Mouse (Mus musculus): Measurements from ENCODE around the gene Sox5. TPM values are rescaled to one million over a fixed set of nuclear protein-coding genes. Genes with fewer than 3 reads are reported as not detected.

The Sox5 gene
- polyA plus RNA-seq, 1 experiment from 2014 or later = 34.8 TPM

DNA sequence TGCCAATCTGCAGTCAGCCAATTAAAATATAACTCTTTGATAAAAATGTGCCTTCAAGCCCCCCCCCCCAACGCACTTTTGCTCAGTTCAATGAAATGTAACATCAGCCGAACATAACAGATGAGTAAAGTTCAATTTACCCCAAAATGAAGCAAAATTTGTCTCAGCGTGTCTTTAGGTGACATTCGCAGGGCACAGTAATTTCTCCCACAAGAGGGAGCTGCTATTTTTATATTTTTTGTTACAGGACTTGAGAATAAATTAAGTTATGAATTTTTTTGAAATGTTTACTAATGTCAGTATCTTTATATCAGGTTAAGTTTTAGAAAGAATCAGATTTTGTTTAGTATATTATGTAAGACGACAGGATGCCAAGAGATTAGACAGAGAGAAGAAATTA is 280.3 kb downstream of the Sox5 start:
- no peaks in the 10 kb centered on the region for H3K27me3 ChIP-seq (replicated peaks)
- H3K27ac ChIP-seq (replicated peaks) = no peak overlapping the region
- no peaks in the 10 kb centered on the region for H3K36me3 ChIP-seq
- H3K4me3 ChIP-seq (replicated peaks) = no peak overlapping the region
- H3K9ac ChIP-seq (replicated peaks) = no peak overlapping the region
- H3K4me2 ChIP-seq = no peak overlapping the region
- 0 out of 2 replicates have a peak, but pooled peaks cover 4% of the 10 kb centered on the region for H3K4me1 ChIP-seq
- WGBS = 90% methylated on average over 5 of the region's 5 CpGs
- no peak for ATAC-seq (ENCODE audit: low FRiP score)
- H3K9me3 ChIP-seq (replicated peaks) = no peaks in the 10 kb centered on the region

DNA sequence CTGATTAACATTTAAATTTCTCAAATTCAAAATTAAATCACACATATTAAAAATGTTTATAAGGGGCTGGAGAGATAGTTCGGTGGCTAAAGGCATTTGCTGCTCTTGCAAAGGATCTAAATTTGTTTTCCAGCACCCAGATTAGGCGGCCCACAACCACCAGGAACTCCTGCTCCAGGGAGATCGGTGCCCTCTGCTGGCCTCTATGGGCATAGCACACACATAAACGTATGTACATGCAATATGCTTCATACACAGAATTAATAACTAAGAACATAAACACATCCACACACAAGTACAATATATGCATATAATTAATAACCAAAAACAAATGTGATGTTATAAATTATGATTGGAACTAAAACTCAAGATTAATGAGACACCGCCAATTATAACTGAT is 283.6 kb downstream of the Sox5 start:
- no peak overlapping the region for H3K4me2 ChIP-seq
- H3K9ac ChIP-seq (replicated peaks) = no peak overlapping the region
- H3K36me3 ChIP-seq = no peaks in the 10 kb centered on the region
- H3K4me3 ChIP-seq (replicated peaks) = no peak overlapping the region
- H3K4me1 ChIP-seq = no peaks in the 10 kb centered on the region
- H3K9me3 ChIP-seq (replicated peaks) = no peaks in the 10 kb centered on the region
- 95% methylated on average over 5 of the region's 5 CpGs for WGBS
- H3K27me3 ChIP-seq (replicated peaks) = no peaks in the 10 kb centered on the region
- ATAC-seq (ENCODE audit: low FRiP score) = no peak
- H3K27ac ChIP-seq (replicated peaks) = no peak overlapping the region

DNA sequence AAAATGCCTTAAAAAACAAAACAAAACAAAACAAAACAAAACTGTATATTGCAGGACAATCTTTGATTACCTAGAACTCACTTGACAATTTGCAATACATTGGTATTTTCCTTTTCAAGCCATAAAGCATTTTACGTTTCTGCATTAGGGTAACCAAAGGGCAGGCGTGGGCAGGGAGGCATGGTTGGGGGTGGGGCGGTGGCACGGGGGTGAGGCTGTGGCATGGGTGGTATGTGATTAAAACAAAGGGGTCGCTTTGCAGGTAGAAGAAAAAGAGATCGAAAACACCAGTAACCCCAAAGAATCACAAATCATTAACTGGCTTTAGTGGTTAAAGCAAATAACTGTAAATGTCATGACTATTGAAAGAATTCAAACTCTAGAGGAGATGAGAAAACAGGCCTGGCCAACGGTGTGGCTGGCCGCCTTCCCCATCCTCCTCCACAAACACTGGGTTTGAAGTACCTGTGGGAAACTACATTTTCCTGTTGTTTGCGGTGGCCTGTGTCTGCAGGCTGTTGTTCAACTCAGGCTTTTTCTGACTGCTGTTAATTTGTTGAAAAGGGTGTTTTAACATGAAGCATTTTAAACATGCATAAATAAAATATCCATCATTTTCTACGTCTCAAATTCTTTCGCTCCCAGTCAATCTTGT is 289.9 kb downstream of the Sox5 start:
- Histone ChIP-seq H3K4me2 (no peak overlapping the region), H3K36me3 (no peaks in the 10 kb centered on the region), H3K27ac (replicated peaks) (no peak overlapping the region), H3K4me1 (no peaks in the 10 kb centered on the region), H3K27me3 (replicated peaks) (no peaks in the 10 kb centered on the region), H3K4me3 (replicated peaks) (no peak overlapping the region), H3K9ac (replicated peaks) (no peak overlapping the region), H3K9me3 (replicated peaks) (peaks cover 4% of the 10 kb centered on the region)
- 85% methylated on average over 11 of the region's 11 CpGs for WGBS
- no peak for ATAC-seq (ENCODE audit: low FRiP score)

DNA sequence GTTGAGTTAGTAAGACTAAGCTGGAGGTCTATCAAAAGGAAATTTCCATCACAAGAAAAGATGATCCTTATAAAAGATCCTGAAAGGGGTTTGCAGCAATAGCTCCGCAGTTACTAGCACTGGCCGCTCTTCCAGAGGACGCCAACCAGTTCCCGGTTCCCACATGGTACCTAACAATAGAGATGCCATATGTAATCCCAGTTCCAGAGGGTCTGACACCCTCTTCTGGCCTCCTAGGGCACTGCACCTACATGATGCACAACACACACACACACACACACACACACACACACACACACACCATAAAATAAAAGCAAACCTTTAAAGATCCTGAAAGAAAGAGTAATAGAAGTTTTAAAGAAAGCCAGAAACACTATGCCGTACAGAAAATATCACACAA is 290.9 kb downstream of the Sox5 start:
- H3K27ac ChIP-seq (replicated peaks) = no peak overlapping the region
- H3K4me1 ChIP-seq = no peaks in the 10 kb centered on the region
- ATAC-seq (ENCODE audit: low FRiP score) = no peak
- WGBS = 90% methylated on average over 5 of the region's 5 CpGs
- no peak overlapping the region for H3K4me2 ChIP-seq
- H3K27me3 ChIP-seq (replicated peaks) = no peaks in the 10 kb centered on the region
- H3K9me3 ChIP-seq (replicated peaks) = peaks cover 4% of the 10 kb centered on the region
- H3K36me3 ChIP-seq = no peaks in the 10 kb centered on the region
- H3K4me3 ChIP-seq (replicated peaks) = no peak overlapping the region
- H3K9ac ChIP-seq (replicated peaks) = no peak overlapping the region

DNA sequence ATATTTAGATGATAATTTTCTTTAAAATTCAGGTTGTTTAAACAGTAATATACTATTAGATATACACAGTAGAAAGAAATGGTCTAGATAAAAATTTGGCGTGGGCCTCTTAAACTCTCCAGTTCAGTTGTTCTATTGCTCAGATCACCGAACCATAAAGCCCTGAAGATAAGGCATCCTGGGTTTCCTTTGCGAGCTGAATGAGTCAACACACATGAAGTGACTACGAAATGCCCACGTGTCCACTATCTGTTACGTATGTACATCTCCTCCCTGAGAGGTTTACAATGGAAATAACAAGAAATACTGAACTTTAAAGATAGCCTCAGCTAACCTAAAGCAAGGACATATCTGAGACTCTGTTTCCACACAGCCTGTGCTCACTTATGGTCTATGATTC is 296.2 kb downstream of the Sox5 start:
- ATAC-seq (ENCODE audit: low FRiP score) = no peak
- whole genome bisulfite sequencing = 87% methylated on average over 6 of the region's 6 CpGs
- Histone ChIP-seq H3K27ac (replicated peaks) (no peak overlapping the region), H3K4me2 (no peak overlapping the region), H3K4me1 (peaks cover 5% of the 10 kb centered on the region), H3K36me3 (no peaks in the 10 kb centered on the region), H3K4me3 (replicated peaks) (no peak overlapping the region), H3K27me3 (replicated peaks) (peaks cover 10% of the 10 kb centered on the region), H3K9ac (replicated peaks) (no peak overlapping the region), H3K9me3 (replicated peaks) (peaks cover 4% of the 10 kb centered on the region)

DNA sequence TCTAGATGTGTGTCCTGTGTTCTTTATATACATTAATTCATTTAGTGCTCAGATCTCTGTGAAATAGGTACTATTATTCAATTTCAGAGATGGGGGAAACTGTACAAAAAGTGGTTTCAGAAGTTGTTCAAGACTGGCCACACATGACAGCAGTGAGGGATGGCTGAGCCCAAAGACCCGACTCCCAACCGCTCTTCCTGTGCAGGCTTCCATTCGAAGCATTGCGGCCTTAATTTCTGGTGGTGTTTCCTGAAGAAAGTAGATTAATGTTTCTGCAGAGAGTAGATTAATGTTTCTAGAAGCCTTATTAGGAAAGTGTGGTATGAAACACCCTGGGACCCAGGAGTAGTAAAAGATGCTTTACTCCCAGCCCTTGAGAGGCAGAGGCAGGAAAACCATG is 298.6 kb downstream of the Sox5 start:
- peaks cover 13% of the 10 kb centered on the region for H3K4me1 ChIP-seq
- H3K36me3 ChIP-seq = no peaks in the 10 kb centered on the region
- H3K9me3 ChIP-seq (replicated peaks) = peaks cover 4% of the 10 kb centered on the region
- H3K27me3 ChIP-seq (replicated peaks) = peaks cover 13% of the 10 kb centered on the region
- no peak for ATAC-seq (ENCODE audit: low FRiP score)
- whole genome bisulfite sequencing = 90% methylated on average over 4 of the region's 4 CpGs
- H3K27ac ChIP-seq (replicated peaks) = no peak overlapping the region
- no peak overlapping the region for H3K9ac ChIP-seq (replicated peaks)
- no peak overlapping the region for H3K4me2 ChIP-seq
- H3K4me3 ChIP-seq (replicated peaks) = no peak overlapping the region

DNA sequence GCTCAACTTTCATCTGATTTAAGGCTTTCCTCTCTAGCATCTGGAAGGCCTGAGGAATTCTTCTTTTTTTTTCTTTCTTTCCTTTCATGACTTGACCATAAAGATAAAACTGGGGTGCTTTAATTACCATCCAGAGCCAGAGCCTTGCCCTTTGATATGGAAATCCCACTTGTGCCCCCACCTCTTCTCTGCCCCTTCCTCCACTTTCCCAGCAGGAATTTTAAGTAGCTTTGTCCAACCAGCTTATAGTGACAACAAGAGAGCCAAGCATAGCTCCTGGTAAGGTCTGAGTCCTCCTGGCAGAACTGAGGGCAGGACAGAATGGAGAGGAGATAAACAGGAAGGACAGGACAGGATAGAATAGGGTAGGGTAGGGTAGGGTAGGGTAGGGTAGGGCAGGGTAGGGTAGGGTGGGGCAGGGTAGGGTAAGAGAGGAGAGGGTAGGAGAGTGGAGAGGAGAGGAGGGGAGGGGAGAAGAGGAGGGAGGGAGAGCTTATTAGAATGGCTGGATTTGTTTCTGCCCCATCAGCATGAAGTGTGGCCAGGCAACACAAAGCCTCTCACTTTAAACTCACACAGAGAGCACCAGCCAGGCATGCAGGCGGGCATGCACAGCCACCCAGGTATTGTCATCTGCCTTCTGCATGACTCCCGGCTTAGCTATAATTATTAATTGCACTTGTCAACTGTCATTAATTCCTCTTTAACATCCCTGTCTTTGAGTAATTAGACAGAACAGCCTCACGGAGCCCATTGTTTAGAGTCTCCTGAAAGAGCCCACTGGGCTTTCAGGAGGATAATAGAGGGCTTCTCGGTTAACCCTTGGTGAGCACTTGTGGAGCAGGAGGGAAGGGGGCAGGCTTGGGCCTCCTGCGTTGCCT is 300.9 kb downstream of the Sox5 start:
- peak; percentile 53 for ATAC-seq (ENCODE audit: low FRiP score)
- Histone ChIP-seq H3K9ac (replicated peaks) (no peak overlapping the region), H3K4me2 (no peak overlapping the region), H3K36me3 (no peaks in the 10 kb centered on the region), H3K4me3 (replicated peaks) (no peak overlapping the region), H3K27ac (replicated peaks) (no peak overlapping the region), H3K4me1 (peaks cover 17% of the 10 kb centered on the region), H3K27me3 (replicated peaks) (peaks cover 13% of the 10 kb centered on the region), H3K9me3 (replicated peaks) (no peaks in the 10 kb centered on the region)
- 8% methylated on average over 5 of the region's 5 CpGs for WGBS

DNA sequence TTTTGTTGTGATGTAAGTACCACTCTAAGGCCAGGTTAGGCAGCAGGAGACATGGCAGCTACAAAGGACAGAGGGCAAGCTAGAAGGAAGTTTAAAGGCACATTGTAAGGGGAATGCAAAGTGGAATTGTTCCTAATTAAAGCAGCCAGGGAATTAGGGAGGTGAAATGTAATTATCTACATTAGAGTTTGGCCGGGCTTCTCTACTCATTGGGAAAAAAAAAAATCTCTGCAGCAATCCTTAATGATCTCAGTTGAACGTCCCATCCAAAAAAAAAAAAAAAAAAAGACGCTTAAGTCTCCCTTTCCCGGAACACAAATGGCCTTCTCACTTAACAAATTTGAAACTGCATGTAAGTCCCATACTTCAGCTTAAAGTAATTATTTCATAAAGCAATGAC is 301.9 kb downstream of the Sox5 start:
- Histone ChIP-seq H3K9ac (replicated peaks) (no peak overlapping the region), H3K9me3 (replicated peaks) (no peaks in the 10 kb centered on the region), H3K4me2 (no peak overlapping the region), H3K27me3 (replicated peaks) (peaks cover 13% of the 10 kb centered on the region), H3K27ac (replicated peaks) (no peak overlapping the region), H3K36me3 (no peaks in the 10 kb centered on the region), H3K4me3 (replicated peaks) (no peak overlapping the region), H3K4me1 (peaks cover 17% of the 10 kb centered on the region)
- no peak for ATAC-seq (ENCODE audit: low FRiP score)
- 45% methylated on average over 4 of the region's 4 CpGs for WGBS

DNA sequence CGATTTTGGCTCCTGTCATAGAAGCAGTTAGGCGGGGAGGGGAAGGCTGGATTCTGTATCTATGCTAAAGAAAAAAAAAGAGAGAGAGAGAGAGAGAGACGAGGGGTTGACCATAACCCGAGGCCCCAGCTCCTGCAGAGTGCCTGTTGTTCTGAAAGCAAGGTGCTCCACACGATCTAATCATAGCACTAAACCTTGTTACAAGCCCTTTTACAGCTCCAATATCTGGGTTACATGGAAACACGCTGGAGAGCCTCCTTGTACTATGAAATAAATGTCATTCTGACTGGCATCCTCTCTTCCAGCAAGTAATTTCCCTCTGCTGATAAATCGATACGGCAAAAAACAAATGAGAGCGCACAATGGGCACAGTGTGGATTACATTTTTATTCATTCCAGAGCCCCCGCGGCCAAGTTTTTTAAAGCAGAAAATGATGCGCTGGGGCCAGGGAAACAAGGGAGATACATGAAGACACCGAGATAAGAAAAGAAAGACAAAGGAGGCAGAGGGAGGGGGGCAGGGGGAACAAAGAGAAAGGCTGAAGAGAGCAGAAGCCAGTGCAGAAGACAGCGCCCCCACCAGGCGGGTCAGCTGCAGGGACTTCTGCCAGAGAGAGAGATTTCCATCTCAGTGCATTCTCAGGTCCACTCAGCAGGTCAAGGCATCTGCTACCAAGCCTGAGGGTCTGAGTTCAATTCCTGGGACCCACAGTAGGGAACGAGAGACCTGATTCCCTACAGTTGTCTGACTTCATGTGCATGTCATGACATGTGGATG is 304.3 kb downstream of the Sox5 start:
- Histone ChIP-seq H3K4me2 (no peak overlapping the region), H3K4me3 (replicated peaks) (no peak overlapping the region), H3K36me3 (no peaks in the 10 kb centered on the region), H3K4me1 (peaks cover 17% of the 10 kb centered on the region), H3K27me3 (replicated peaks) (0 out of 2 replicates have a peak, but pooled peaks cover 4% of the 10 kb centered on the region), H3K9ac (replicated peaks) (no peak overlapping the region), H3K9me3 (replicated peaks) (no peaks in the 10 kb centered on the region), H3K27ac (replicated peaks) (peak overlapping the region; percentile 28; the same call in 1 of the 2 replicates)
- ATAC-seq (ENCODE audit: low FRiP score) = no peak
- WGBS = 61% methylated on average over 16 of the region's 16 CpGs

DNA sequence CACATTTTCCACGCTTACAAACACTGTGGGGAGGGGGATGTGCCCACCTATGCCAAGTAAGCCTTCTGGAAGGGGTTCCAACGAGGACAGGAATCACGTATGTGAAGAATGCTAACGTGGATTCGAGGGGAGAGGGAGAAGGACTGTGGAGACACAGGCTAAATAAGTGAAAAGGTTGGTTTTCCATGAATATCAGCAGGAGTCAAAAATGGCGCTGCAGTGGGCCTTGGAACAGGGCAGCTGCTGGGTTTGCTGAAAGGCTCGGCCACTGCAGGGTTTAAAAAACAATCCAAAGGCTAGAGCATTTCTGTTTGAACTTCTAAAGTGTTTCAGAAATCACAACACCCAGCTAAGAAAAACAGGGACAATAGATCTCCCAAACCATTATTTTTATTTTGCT is 308.3 kb downstream of the Sox5 start:
- H3K36me3 ChIP-seq = no peaks in the 10 kb centered on the region
- WGBS = 83% methylated on average over 7 of the region's 7 CpGs
- ATAC-seq (ENCODE audit: low FRiP score) = no peak

DNA sequence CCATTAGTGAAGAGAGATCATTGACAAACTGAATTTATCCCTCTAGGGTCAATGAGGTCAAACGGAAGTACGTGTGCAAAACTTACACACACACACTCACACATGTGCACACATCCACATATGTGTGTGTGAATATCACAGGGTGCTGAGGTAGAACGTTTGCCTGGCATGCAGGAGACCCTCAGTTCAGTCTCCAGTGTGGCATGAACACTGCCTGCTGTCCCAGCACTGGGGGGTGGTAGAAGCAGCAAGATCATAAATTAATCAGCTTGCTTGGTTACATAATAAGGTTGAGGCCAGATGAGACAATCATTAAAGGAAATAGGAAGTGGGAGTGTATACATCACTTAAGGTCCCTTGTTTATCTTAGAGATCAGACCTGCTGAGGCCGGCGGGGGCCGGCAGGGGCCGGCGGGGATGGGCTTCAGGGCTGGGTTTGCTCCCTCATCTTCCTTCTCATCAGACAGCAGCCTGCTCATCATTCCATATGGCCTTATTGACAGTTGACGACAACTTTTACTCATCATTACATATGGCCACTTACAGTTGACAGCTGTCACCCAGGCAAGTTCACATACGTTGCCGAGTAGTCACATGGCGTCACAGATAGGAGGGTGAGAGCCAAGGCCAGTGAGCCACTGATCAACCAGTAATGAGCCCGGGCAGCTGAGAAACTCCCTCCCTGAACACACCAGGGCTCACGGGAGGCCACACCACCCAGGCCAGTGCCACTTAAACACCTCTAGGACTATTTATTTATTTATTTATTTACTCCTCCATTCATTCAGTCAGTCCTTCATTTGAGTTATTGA is 309.5 kb downstream of the Sox5 start:
- H3K4me3 ChIP-seq (replicated peaks) = no peak overlapping the region
- H3K27ac ChIP-seq (replicated peaks) = no peak overlapping the region
- H3K9ac ChIP-seq (replicated peaks) = no peak overlapping the region
- no peaks in the 10 kb centered on the region for H3K9me3 ChIP-seq (replicated peaks)
- H3K36me3 ChIP-seq = no peaks in the 10 kb centered on the region
- no peak overlapping the region for H3K4me2 ChIP-seq
- 54% methylated on average over 14 of the region's 14 CpGs for WGBS
- peaks cover 3% of the 10 kb centered on the region; the same call in 1 of the 2 replicates for H3K4me1 ChIP-seq
- H3K27me3 ChIP-seq (replicated peaks) = no peaks in the 10 kb centered on the region
- no peak for ATAC-seq (ENCODE audit: low FRiP score)

More for the DNA sequence above, 308.3 kb downstream of the Sox5 start:
- no peak overlapping the region for H3K4me3 ChIP-seq (replicated peaks)
- H3K9ac ChIP-seq (replicated peaks) = no peak overlapping the region
- no peaks in the 10 kb centered on the region for H3K27me3 ChIP-seq (replicated peaks)
- no peak overlapping the region for H3K4me2 ChIP-seq
- H3K9me3 ChIP-seq (replicated peaks) = no peaks in the 10 kb centered on the region
- no peak overlapping the region for H3K27ac ChIP-seq (replicated peaks)
- H3K4me1 ChIP-seq = peaks cover 6% of the 10 kb centered on the region; the same call in 1 of the 2 replicates

All from neural tube, embryonic 15.5 days (tissue).